Mouse (Mus musculus) lung, embryonic 15.5 days (tissue): ENCODE measurements around the gene Pla2g1b. TPM values are rescaled to one million over a fixed set of nuclear protein-coding genes. Genes with fewer than 3 reads are reported as not detected.
A peak's percentile ranks its signal among the peaks of the same experiment; 100 is the strongest.

Experiments used
- ATAC-seq: fragments of 200-750 bp; cut with Nextera tagmentation; 2 replicates; pipeline ENCODE4 v1.8.0; 2017; ENCODE audit warnings: moderate number of reproducible peaks, borderline replicate concordance; ENCODE audit not compliant: low FRiP score, low TSS enrichment; ENCODE audit errors: extremely low read depth
- H3K27ac ChIP-seq: fragments of 300-500 bp; sonication (generic); 2 replicates; pipeline ENCODE4 v1.5.1; 2015; ENCODE audit warnings: moderate library complexity, mild to moderate bottlenecking, inconsistent platforms
- H3K27me3 ChIP-seq: fragments of 300-500 bp; sonication (generic); 2 replicates; pipeline ENCODE4 v1.6.1; 2015; ENCODE audit warnings: inconsistent platforms
- H3K36me3 ChIP-seq: fragments of 300-500 bp; sonication (generic); 2 replicates; pipeline ENCODE4 v1.6.1; 2015; ENCODE audit warnings: inconsistent platforms
- H3K4me1 ChIP-seq: fragments of 300-500 bp; sonication (generic); 2 replicates; pipeline ENCODE4 v1.6.1; 2015; ENCODE audit warnings: inconsistent platforms
- H3K4me2 ChIP-seq: fragments of 300-500 bp; sonication (generic); 2 replicates; pipeline ENCODE4 v1.6.1; 2015; ENCODE audit warnings: inconsistent platforms, mild to moderate bottlenecking, moderate library complexity
- H3K4me3 ChIP-seq: fragments of 300-500 bp; sonication (generic); 2 replicates; pipeline ENCODE4 v1.5.1; 2015; ENCODE audit warnings: mild to moderate bottlenecking, inconsistent platforms
- H3K9ac ChIP-seq: fragments of 300-500 bp; sonication (generic); 2 replicates; pipeline ENCODE4 v1.6.1; 2015; ENCODE audit warnings: inconsistent platforms
- H3K9me3 ChIP-seq: fragments of 300-500 bp; sonication (generic); 2 replicates; pipeline ENCODE4 v1.6.1; 2016; ENCODE audit warnings: inconsistent platforms
- WGBS: fragments of 180-500 bp; shearing (Covaris S2); methylation state at CpG from one replicate; pipeline ENCODE4 v1.1.7; 2015; 5-methylcytosine and 5-hydroxymethylcytosine counted together
- polyA plus RNA-seq: library from polyadenylated mRNA; unstranded; fragments of >200 nt; fragmentation: Nextera tagmentation; extraction: Ambion mirVana; gene quantifications from 2 replicates; pipeline ENCODE4 v1.2.1, GENCODE M21; 2015

Pla2g1b gene
- polyA plus RNA-seq, 1 experiment from 2014 or later: 7.0 TPM

- 83% methylated on average over 27 of the region's 27 CpGs for WGBS
- Histone ChIP-seq H3K27me3 (no peaks in the 10 kb centered on the region), H3K27ac (no peak overlapping the region), H3K4me3 (no peak overlapping the region), H3K4me2 (no peak overlapping the region), H3K9ac (no peak overlapping the region), H3K36me3 (peaks cover 24% of the 10 kb centered on the region), H3K4me1 (no peaks in the 10 kb centered on the region), H3K9me3 (no peaks in the 10 kb centered on the region)
- ATAC-seq: 0 out of 2 replicates have a peak, but pooled peaks have one; percentile 16
These were observed 15.4 kb upstream of the Pla2g1b start for GRCm38 (mm10) chr5:115450410-115451317.

GRCm38 (mm10) chr5:115454422-115455090 is 11.5 kb upstream of the Pla2g1b start:
- no peaks in the 10 kb centered on the region for H3K9me3 ChIP-seq
- no peak overlapping the region for H3K4me3 ChIP-seq
- H3K4me2 ChIP-seq: no peak overlapping the region
- no peak overlapping the region for H3K9ac ChIP-seq
- no peak overlapping the region for H3K27ac ChIP-seq
- H3K4me1 ChIP-seq: no peaks in the 10 kb centered on the region
- no peaks in the 10 kb centered on the region for H3K27me3 ChIP-seq
- H3K36me3 ChIP-seq: peaks cover 19% of the 10 kb centered on the region
- ATAC-seq: no peak
- WGBS: 75% methylated on average over 12 of the region's 12 CpGs

- no peaks in the 10 kb centered on the region for H3K4me1 ChIP-seq
- 83% methylated on average over 7 of the region's 7 CpGs for WGBS
- H3K4me3 ChIP-seq: no peak overlapping the region
- no peak for ATAC-seq
- H3K9ac ChIP-seq: no peak overlapping the region
- H3K4me2 ChIP-seq: no peak overlapping the region
- no peaks in the 10 kb centered on the region for H3K9me3 ChIP-seq
- H3K36me3 ChIP-seq: peaks cover 11% of the 10 kb centered on the region
- H3K27me3 ChIP-seq: no peaks in the 10 kb centered on the region
- no peak overlapping the region for H3K27ac ChIP-seq
These were observed 10.2 kb upstream of the Pla2g1b start for GRCm38 (mm10) chr5:115455838-115456237.

GRCm38 (mm10) chr5:115458918-115459317 is 7.1 kb upstream of the Pla2g1b start:
- ATAC-seq: no peak
- Histone ChIP-seq H3K27me3 (no peaks in the 10 kb centered on the region), H3K4me1 (no peaks in the 10 kb centered on the region), H3K27ac (no peak overlapping the region), H3K9ac (no peak overlapping the region), H3K36me3 (no peaks in the 10 kb centered on the region), H3K4me3 (no peak overlapping the region), H3K9me3 (no peaks in the 10 kb centered on the region), H3K4me2 (no peak overlapping the region)
- 38% methylated on average over 13 of the region's 13 CpGs for WGBS

GRCm38 (mm10) chr5:115464408-115465115 is 1.5 kb upstream of the Pla2g1b start:
- no peak for ATAC-seq
- H3K4me3 ChIP-seq: no peak overlapping the region
- 0 out of 2 replicates have a peak, but pooled peaks cover 8% of the 10 kb centered on the region for H3K4me1 ChIP-seq
- H3K36me3 ChIP-seq: no peaks in the 10 kb centered on the region
- no peaks in the 10 kb centered on the region for H3K9me3 ChIP-seq
- WGBS: 75% methylated on average over 18 of the region's 18 CpGs
- H3K4me2 ChIP-seq: no peak overlapping the region
- no peaks in the 10 kb centered on the region for H3K27me3 ChIP-seq
- no peak overlapping the region for H3K9ac ChIP-seq
- H3K27ac ChIP-seq: no peak overlapping the region

- H3K9ac ChIP-seq: no peak overlapping the region
- H3K36me3 ChIP-seq: no peaks in the 10 kb centered on the region
- no peak overlapping the region for H3K27ac ChIP-seq
- WGBS: 55% methylated on average over 6 of the region's 6 CpGs
- no peak overlapping the region for H3K4me3 ChIP-seq
- no peaks in the 10 kb centered on the region for H3K27me3 ChIP-seq
- no peak for ATAC-seq
- no peak overlapping the region for H3K4me2 ChIP-seq
- H3K4me1 ChIP-seq: 0 out of 2 replicates have a peak, but pooled peaks cover 8% of the 10 kb centered on the region
- no peaks in the 10 kb centered on the region for H3K9me3 ChIP-seq
These were observed 3.7 kb downstream of the Pla2g1b start for GRCm38 (mm10) chr5:115469791-115470190.

- no peaks in the 10 kb centered on the region for H3K9me3 ChIP-seq
- ATAC-seq: no peak
- H3K9ac ChIP-seq: no peak overlapping the region
- no peak overlapping the region for H3K27ac ChIP-seq
- H3K4me3 ChIP-seq: no peak overlapping the region
- H3K4me1 ChIP-seq: peaks cover 12% of the 10 kb centered on the region
- 33% methylated on average over 20 of the region's 20 CpGs for WGBS
- no peak overlapping the region for H3K4me2 ChIP-seq
- no peaks in the 10 kb centered on the region for H3K27me3 ChIP-seq
- H3K36me3 ChIP-seq: no peaks in the 10 kb centered on the region
These were observed 4.9 kb downstream of the Pla2g1b start for GRCm38 (mm10) chr5:115470766-115471531.

- Histone ChIP-seq H3K4me2 (no peak overlapping the region), H3K9ac (no peak overlapping the region), H3K36me3 (no peaks in the 10 kb centered on the region), H3K27ac (no peak overlapping the region), H3K9me3 (no peaks in the 10 kb centered on the region), H3K4me3 (no peak overlapping the region), H3K4me1 (peaks cover 6% of the 10 kb centered on the region), H3K27me3 (no peaks in the 10 kb centered on the region)
- ATAC-seq: no peak
- 69% methylated on average over 10 of the region's 10 CpGs for WGBS
These were observed 7.1 kb downstream of the Pla2g1b start for GRCm38 (mm10) chr5:115473191-115473590.

GRCm38 (mm10) chr5:115474174-115474828 is 8.2 kb downstream of the Pla2g1b start:
- Histone ChIP-seq H3K27me3 (no peaks in the 10 kb centered on the region), H3K4me2 (no peak overlapping the region; the same call in 1 of the 2 replicates), H3K36me3 (no peaks in the 10 kb centered on the region), H3K9me3 (no peaks in the 10 kb centered on the region), H3K9ac (no peak overlapping the region), H3K4me3 (no peak overlapping the region), H3K4me1 (peaks cover 6% of the 10 kb centered on the region), H3K27ac (no peak overlapping the region)
- 60% methylated on average over 22 of the region's 22 CpGs for WGBS
- no peak for ATAC-seq

GRCm38 (mm10) chr5:115475337-115476106 is 9.5 kb downstream of the Pla2g1b start:
- WGBS: 11% methylated on average over 22 of the region's 22 CpGs
- Histone ChIP-seq H3K4me3 (peak overlapping the region; percentile 38), H3K9ac (peak overlapping the region; percentile 13; the same call in 1 of the 2 replicates), H3K27ac (no peak overlapping the region), H3K36me3 (no peaks in the 10 kb centered on the region), H3K4me2 (peak overlapping the region; percentile 58), H3K4me1 (peaks cover 10% of the 10 kb centered on the region), H3K27me3 (no peaks in the 10 kb centered on the region), H3K9me3 (no peaks in the 10 kb centered on the region)
- ATAC-seq: peak; percentile 60; the same call in 1 of the 2 replicates
